ENCODE assay signal across 22 mouse cellular contexts in genomic region chr2:77974366-77974765, GRCm38 (mm10). TPM values are rescaled to one million over a fixed set of nuclear protein-coding genes. Genes with fewer than 3 reads are reported as not detected.
DNase-seq lines count a peak whose midpoint lies in the region; ATAC-seq lines count a peak whose summit lies in the region.
"Had no signal": no experiment of that assay in that cellular context is flagged by ENCODE, and none has a peak within 500 bp of the region (broad histone marks: within the 10 kb centered on the region; RNA-seq: fewer than 3 reads in every experiment).

No protein-coding gene starts in this region.

- WGBS in intestine, embryonic 15.5 days, result 73% methylated on average over 2 of the region's 2 CpGs

- no peaks in the 10 kb centered on the region for H3K4me1 ChIP-seq in intestine, embryonic 15.5 days (replicated peaks)

- H3K27me3 ChIP-seq in intestine, embryonic 15.5 days (replicated peaks), result no peaks in the 10 kb centered on the region
- H3K27me3 ChIP-seq: CH12.LX had no signal

- no peak overlapping the region for H3K9ac ChIP-seq in intestine, embryonic 15.5 days

- H3K4me3 ChIP-seq in intestine, embryonic 15.5 days (replicated peaks), result no peak overlapping the region

- DNase-seq in frontal cortex, postnatal 36 days (ENCODE audit: low spot score in 2 of 2), result no peak
- DNase-seq in 3T3-L1 (ENCODE audit: low read depth, low spot score) (peak; percentile 97), adipocyte (ENCODE audit: low spot score) (peak; percentile 82)
- DNase-seq in embryo, embryonic 9.5 days (ENCODE audit: extremely low spot score), result no peak
- DNase-seq: adrenal gland, adult 8-10 months; adrenal gland, postnatal 10 days; adrenal gland, postnatal 14 days; adrenal gland, postnatal 25 days; adrenal gland, postnatal 36 days; B cell, adult 2 months; cerebellum, adult 11 months; cerebellum, adult 11-12 months; cerebellum, adult 18-20 months; cerebellum, adult 2 months; cerebellum, adult 8-10 months had no signal

- peak; percentile 59 for ATAC-seq in frontal cortex, adult (ENCODE audit: low TSS enrichment)
- no peak for ATAC-seq in intestine, embryonic 15.5 days
- ATAC-seq: activated CD4-positive, CD25-positive, alpha-beta regulatory T cell, adult 4 months; CD4-positive, CD25-positive, alpha-beta regulatory T cell, adult 4 months; Patski had no signal

- no peak overlapping the region for H3K4me2 ChIP-seq in intestine, embryonic 15.5 days (replicated peaks)

- no peaks in the 10 kb centered on the region for H3K36me3 ChIP-seq in intestine, embryonic 15.5 days
- H3K36me3 ChIP-seq: G1E had no signal

- no peak overlapping the region for H3K27ac ChIP-seq in intestine, embryonic 15.5 days

- no peaks in the 10 kb centered on the region for H3K9me3 ChIP-seq in intestine, embryonic 15.5 days

RNA-seq across cellular contexts. Expression of gene Cwc22, which starts 28.2 kb away (rescaled TPM):
- 27.3 and 29.4 TPM in 2 replicates for polyA plus RNA-seq in intestine, embryonic 15.5 days (2015; fragmentation: Nextera tagmentation; extraction: Ambion mirVana)

Comparison
In these comparisons a context has a peak if more than half of its experiments do, and no peak if none do; other contexts are left out.
1. DNase-seq: peak in 3T3-L1 (single experiment) and adipocyte (single experiment); none in frontal cortex, postnatal 36 days (0 of 2) and embryo, embryonic 9.5 days (single experiment).